Mouse (Mus musculus) E14TG2a.4 (cell line): ENCODE results near the gene Olfr222.

Experiments used
- CTCF ChIP-seq: conservative IDR thresholded peaks from 2 replicates; pipeline ENCODE4 v1.5.1; 2014; ENCODE audit warnings: low read length
- NANOG ChIP-seq: IDR thresholded peaks from 2 replicates; pipeline ENCODE4 v1.6.1; 2014; ENCODE audit warnings: borderline replicate concordance, low read length, mixed read lengths
- POU5F1 ChIP-seq: IDR thresholded peaks from 2 replicates; pipeline ENCODE4 v1.6.1; 2014; ENCODE audit warnings: low read length, borderline replicate concordance

- peak; percentile 48 for TF ChIP-seq CTCF
- no peak for TF ChIP-seq NANOG
- TF ChIP-seq POU5F1: no peak
Measured at GRCm38 (mm10) chr11:59624017-59624630, 48.1 kb upstream of the Olfr222 start.
